Mouse (Mus musculus): ENCODE results near the gene Nucb1. TPM values are rescaled to one million over a fixed set of nuclear protein-coding genes. Genes with fewer than 3 reads are reported as not detected.
"Not testable (repeated sequence)": the region's sequence is repeated elsewhere in the genome, so short reads cannot be mapped to it uniquely, and the experiment has no call there.

Gene Nucb1
- polyA plus RNA-seq, 1 experiment from 2014 or later: 118 TPM

DNA sequence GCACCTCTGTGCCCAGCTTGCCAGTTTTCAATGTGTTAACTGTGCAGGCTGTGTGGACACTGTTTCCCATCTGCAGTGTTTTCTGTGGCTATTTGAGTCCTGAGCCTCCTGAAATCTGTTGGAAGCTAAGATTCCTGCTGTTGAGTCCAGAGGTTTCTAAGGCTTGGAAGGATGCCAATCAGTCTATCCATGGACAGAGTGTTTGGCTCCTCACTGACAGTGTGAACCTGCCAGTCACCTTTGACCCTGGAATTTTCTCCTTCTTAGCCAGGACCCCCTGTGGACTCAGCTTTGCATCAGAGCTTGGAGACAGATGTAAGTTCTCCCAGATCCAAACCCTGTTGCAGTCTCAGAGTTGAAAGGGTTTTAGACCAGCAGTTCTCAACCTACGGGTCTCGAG, 30.0 kb upstream of the Nucb1 start:
- no peak overlapping the region for H3K4me3 ChIP-seq (replicated peaks)
- no peaks in the 10 kb centered on the region for H3K9me3 ChIP-seq (replicated peaks)
- 53% methylated on average over 2 of the region's 2 CpGs for WGBS (ENCODE audit: insufficient replicate concordance)
- H3K4me2 ChIP-seq: no peak overlapping the region
- H3K27ac ChIP-seq (replicated peaks): no peak overlapping the region
- H3K4me1 ChIP-seq (replicated peaks): 0 out of 2 replicates have a peak, but pooled peaks cover 4% of the 10 kb centered on the region
- H3K36me3 ChIP-seq (replicated peaks): no peaks in the 10 kb centered on the region
- H3K27me3 ChIP-seq: peaks cover 24% of the 10 kb centered on the region
- no peak for ATAC-seq (ENCODE audit: insufficient read depth)
- no peak overlapping the region for H3K9ac ChIP-seq

DNA sequence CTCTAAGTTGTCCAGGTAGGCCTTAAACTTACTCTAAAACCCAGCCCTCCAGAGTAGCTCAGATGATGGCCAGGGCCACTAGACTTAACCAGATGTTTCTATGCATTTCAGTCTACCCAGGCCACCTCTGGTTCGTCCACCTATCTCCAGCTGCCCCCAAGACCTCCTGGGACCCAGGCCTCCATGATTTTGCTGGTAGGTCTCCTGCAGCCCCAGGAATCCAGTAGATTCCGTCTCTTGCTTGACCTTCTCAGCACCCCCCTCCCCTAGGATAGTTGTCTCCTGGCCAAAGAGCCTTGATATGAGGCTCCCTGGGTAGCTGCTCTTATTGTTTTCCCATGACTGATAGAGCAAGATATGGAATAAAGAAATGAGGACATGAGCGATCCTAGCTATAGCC, 28.9 kb upstream of the Nucb1 start:
- Histone ChIP-seq H3K9me3 (replicated peaks) (no peaks in the 10 kb centered on the region), H3K4me1 (replicated peaks) (0 out of 2 replicates have a peak, but pooled peaks cover 4% of the 10 kb centered on the region), H3K4me2 (no peak overlapping the region), H3K27ac (replicated peaks) (no peak overlapping the region), H3K27me3 (peaks cover 24% of the 10 kb centered on the region), H3K4me3 (replicated peaks) (no peak overlapping the region), H3K36me3 (replicated peaks) (no peaks in the 10 kb centered on the region), H3K9ac (no peak overlapping the region)
- 62% methylated on average over 3 of the region's 3 CpGs for WGBS (ENCODE audit: insufficient replicate concordance)
- no peak for ATAC-seq (ENCODE audit: insufficient read depth)

DNA sequence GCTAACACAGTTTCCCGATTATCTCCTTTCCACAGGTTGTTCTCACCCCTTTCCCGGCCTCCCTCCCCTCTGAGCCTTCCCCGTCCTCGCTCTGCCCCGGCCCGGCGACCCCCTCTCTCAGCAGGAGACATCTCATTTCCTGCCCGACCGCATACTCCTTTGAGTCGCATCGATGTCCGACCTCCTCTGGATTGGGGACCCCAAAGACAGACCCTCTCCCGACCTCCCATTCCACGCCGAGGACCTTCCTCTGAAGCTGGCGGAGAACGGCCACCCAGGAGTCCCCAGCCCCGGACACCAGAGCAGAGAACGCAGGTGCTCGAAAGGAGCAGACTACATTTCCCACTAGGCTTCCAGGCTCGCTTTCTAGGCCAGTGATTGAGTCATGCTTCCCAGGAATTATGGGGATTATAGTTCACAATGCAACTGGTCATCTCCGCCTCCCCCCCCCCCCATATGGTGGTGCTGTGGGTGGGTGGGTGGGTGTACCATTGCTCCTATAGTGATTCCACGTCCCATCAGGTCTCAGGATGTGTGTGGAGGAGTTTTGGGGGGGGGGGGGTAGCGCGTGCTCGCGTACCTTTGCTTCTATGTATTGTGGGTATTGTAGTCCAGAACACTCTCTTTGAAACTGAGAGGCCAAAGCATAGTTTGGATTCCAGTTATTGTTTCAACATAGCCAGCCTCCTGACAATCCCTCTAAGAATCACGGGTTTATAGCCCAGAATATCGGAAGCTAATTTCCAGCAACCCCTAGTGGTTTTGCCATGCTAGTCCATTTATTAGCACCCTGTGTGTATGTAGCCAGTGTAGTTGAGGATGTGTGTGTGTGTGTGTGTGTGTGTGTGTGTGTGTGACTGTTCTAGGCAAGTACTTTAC, 28.2 kb upstream of the Nucb1 start:
- ATAC-seq (ENCODE audit: insufficient read depth): peak; percentile 45; the same call in 1 of the 2 replicates
- Histone ChIP-seq H3K27ac (replicated peaks) (no peak overlapping the region), H3K27me3 (peaks cover 24% of the 10 kb centered on the region)

DNA sequence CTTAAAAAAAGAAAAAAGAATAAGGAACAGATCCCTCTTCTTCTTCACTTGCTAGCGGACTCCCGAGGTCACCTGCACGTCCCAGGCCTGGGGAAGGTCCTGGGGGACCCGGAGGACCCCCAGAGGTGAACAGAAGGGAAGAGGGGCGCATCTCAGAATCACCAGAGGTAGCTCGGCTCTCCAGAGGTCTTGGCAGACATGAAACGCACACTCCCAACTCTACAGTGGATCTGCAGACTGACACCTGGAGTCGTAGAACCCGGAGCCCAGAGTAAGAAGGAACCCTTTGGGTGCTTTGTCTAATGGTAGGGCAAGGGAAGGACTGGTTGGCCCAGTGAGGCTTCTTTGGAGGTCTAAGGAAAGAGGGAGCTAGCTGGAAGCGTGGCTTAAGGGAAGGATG, 27.4 kb upstream of the Nucb1 start:
- 74% methylated on average over 10 of the region's 10 CpGs for WGBS (ENCODE audit: insufficient replicate concordance)
- no peak for ATAC-seq (ENCODE audit: insufficient read depth)
- Histone ChIP-seq H3K4me1 (replicated peaks) (0 out of 2 replicates have a peak, but pooled peaks cover 4% of the 10 kb centered on the region), H3K27ac (replicated peaks) (no peak overlapping the region), H3K9me3 (replicated peaks) (no peaks in the 10 kb centered on the region), H3K27me3 (peaks cover 24% of the 10 kb centered on the region), H3K36me3 (replicated peaks) (no peaks in the 10 kb centered on the region), H3K4me2 (peak overlapping the region; percentile 67), H3K9ac (no peak overlapping the region), H3K4me3 (replicated peaks) (no peak overlapping the region)

More for the DNA sequence above, 28.2 kb upstream of the Nucb1 start:
- no peaks in the 10 kb centered on the region for H3K36me3 ChIP-seq (replicated peaks)
- H3K4me3 ChIP-seq (replicated peaks): peak overlapping the region; percentile 34
- H3K9me3 ChIP-seq (replicated peaks): no peaks in the 10 kb centered on the region
- peak overlapping the region; percentile 67 for H3K4me2 ChIP-seq
- WGBS (ENCODE audit: insufficient replicate concordance): 10% methylated on average over 29 of the region's 29 CpGs
- H3K9ac ChIP-seq: no peak overlapping the region; the same call in 1 of the 2 replicates
- 0 out of 2 replicates have a peak, but pooled peaks cover 4% of the 10 kb centered on the region for H3K4me1 ChIP-seq (replicated peaks)

DNA sequence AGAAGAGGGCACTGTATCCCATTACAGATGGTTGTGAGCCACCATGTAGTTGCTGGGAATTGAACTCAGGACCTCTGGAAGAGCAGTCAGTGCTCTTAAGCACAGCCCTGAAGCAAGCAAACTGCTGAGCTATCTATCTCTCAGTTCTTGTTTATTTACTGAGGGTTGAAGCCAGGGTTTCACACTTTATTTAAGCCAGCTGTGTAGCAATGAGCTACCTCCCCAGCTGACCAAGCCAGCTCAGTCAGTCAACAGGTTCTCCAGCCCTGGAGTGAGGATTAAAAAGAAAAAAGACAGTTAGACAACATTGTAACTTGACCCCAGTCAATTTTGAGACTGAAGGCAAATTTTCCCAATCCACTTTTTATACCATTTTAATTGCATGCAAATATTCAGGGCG, 25.5 kb upstream of the Nucb1 start:
- H3K36me3 ChIP-seq (replicated peaks): no peaks in the 10 kb centered on the region
- no peak overlapping the region for H3K27ac ChIP-seq (replicated peaks)
- H3K4me1 ChIP-seq (replicated peaks): 0 out of 2 replicates have a peak, but pooled peaks cover 4% of the 10 kb centered on the region
- peaks cover 33% of the 10 kb centered on the region for H3K27me3 ChIP-seq
- no peaks in the 10 kb centered on the region for H3K9me3 ChIP-seq (replicated peaks)
- no peak overlapping the region for H3K4me3 ChIP-seq (replicated peaks)
- H3K9ac ChIP-seq: no peak overlapping the region
- H3K4me2 ChIP-seq: no peak overlapping the region
- 59% methylated on average over 1 of the region's 1 CpGs for WGBS (ENCODE audit: insufficient replicate concordance)
- no peak for ATAC-seq (ENCODE audit: insufficient read depth)

DNA sequence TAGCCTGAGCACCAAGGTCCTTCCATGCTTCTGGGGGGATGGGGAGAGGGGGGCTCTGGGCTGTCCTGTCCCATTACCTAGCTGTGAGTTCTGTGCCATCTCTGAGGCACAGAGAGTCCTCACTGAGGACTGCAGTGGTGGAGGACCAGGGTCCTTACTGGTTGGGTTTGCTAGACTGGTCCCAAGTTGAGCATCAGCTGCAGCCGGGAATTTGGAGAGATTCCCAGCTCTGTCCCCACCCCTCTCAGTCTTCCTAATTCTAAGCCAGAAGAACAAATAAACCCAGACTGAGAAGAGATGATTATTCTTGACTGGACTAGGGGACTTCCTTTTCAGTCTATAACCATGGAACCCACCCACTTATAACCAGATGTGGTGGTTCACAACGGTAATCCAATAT, 20.4 kb upstream of the Nucb1 start:
- H3K36me3 ChIP-seq (replicated peaks): no peaks in the 10 kb centered on the region
- peaks cover 17% of the 10 kb centered on the region for H3K27me3 ChIP-seq
- no peak overlapping the region for H3K27ac ChIP-seq (replicated peaks)
- H3K4me1 ChIP-seq (replicated peaks): peaks cover 31% of the 10 kb centered on the region
- H3K4me2 ChIP-seq: no peak overlapping the region
- no peaks in the 10 kb centered on the region for H3K9me3 ChIP-seq (replicated peaks)
- 60% methylated on average over 2 of the region's 2 CpGs for WGBS (ENCODE audit: insufficient replicate concordance)
- no peak overlapping the region for H3K9ac ChIP-seq
- no peak overlapping the region for H3K4me3 ChIP-seq (replicated peaks)
- no peak for ATAC-seq (ENCODE audit: insufficient read depth)

DNA sequence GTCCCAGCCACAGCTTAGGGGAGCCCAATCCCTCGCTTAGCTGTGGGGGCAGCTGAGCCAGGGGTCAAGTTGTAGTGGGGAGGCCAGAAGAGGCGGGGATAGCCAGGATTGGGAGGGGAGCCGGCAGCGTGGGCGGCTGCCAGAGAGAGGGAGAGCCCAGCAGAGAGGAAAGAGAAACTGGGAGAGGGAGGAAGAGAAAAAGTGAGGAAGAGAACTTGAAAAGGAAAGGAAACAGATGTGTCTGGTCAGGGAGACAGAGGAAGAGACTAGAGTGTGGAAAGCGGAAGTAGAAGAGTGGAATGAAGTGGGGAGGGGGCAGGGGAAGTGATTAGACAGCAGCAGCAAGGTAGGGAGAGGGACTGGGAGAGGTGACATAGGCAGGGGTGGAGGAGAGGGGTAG, 19.3 kb upstream of the Nucb1 start:
- no peak overlapping the region for H3K9ac ChIP-seq

DNA sequence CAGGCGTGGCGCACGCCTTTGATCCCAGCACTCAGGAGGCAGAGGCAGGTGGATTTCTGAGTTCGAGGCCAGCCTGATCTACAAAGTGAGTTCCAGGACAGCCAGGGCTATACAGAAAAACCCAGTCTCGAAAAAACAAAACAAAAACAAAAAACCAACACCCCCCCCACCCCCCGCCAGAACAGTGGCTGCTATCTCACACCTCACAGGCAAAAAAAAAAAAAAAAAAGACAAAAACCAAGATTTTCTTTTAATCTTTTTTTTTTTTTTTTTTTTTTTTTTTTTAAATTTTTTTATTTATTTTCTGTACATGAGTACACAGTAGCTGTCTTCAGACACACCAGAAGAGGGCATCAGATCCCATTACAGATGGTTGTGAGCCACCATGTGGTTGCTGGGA, 17.0 kb upstream of the Nucb1 start:
- Histone ChIP-seq H3K4me3 (replicated peaks) (peak overlapping the region; percentile 88), H3K36me3 (replicated peaks) (peaks cover 27% of the 10 kb centered on the region), H3K9ac (peak overlapping the region; percentile 69), H3K27ac (replicated peaks) (peak overlapping the region; percentile 100), H3K4me2 (peak overlapping the region; percentile 77), H3K27me3 (peaks cover 17% of the 10 kb centered on the region), H3K4me1 (replicated peaks) (peaks cover 52% of the 10 kb centered on the region)
- WGBS (ENCODE audit: insufficient replicate concordance): 62% methylated on average over 6 of the region's 6 CpGs
- not testable (repeated sequence) for H3K9me3 ChIP-seq (replicated peaks); ATAC-seq (ENCODE audit: insufficient read depth)

More for the DNA sequence above, 19.3 kb upstream of the Nucb1 start:
- ATAC-seq (ENCODE audit: insufficient read depth): no peak
- 6% methylated on average over 6 of the region's 6 CpGs for WGBS (ENCODE audit: insufficient replicate concordance)
- Histone ChIP-seq H3K27ac (replicated peaks) (no peak overlapping the region), H3K4me2 (peak overlapping the region; percentile 2; the same call in 1 of the 2 replicates), H3K36me3 (replicated peaks) (peaks cover 5% of the 10 kb centered on the region), H3K9me3 (replicated peaks) (no peaks in the 10 kb centered on the region), H3K4me3 (replicated peaks) (no peak overlapping the region), H3K4me1 (replicated peaks) (peaks cover 40% of the 10 kb centered on the region), H3K27me3 (peaks cover 17% of the 10 kb centered on the region)

DNA sequence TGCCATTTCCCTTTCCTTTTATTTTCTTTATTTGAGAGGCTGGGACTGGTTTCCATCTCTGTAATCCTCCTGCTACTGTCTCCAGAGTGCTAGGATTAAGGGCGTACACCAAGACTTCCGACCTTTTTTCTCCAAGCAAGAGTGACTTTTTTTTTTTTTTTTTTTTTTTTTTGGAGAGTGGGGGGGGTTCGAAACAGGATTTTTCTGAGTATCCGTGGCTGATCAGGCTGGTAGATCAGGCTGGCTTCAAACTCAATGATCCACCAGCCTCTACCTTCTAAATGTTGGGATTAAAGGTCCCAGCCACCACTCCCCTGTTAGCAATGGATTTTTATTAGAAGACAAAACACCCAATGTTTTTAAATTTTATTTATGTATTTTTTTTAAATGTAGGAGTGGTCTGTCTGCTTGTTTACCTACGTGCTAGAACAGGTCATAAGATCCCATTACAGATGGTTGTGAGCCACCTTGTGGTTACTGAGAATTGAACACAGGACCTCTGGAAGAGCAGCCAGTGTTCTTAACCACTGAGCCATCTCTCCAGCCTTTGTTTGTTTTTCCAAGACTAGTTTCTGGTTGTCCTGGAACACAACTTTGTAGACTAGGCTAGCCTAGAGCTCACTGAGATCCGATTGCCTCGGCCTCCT, 16.4 kb upstream of the Nucb1 start:
- Histone ChIP-seq H3K36me3 (replicated peaks) (peaks cover 33% of the 10 kb centered on the region), H3K9me3 (replicated peaks) (no peaks in the 10 kb centered on the region), H3K27me3 (peaks cover 16% of the 10 kb centered on the region), H3K27ac (replicated peaks) (peak overlapping the region; percentile 100), H3K4me1 (replicated peaks) (peaks cover 54% of the 10 kb centered on the region), H3K9ac (peak overlapping the region; percentile 69), H3K4me2 (peak overlapping the region; percentile 77), H3K4me3 (replicated peaks) (peak overlapping the region; percentile 88)
- WGBS (ENCODE audit: insufficient replicate concordance): 13% methylated on average over 7 of the region's 7 CpGs
- ATAC-seq (ENCODE audit: insufficient read depth): no peak

DNA sequence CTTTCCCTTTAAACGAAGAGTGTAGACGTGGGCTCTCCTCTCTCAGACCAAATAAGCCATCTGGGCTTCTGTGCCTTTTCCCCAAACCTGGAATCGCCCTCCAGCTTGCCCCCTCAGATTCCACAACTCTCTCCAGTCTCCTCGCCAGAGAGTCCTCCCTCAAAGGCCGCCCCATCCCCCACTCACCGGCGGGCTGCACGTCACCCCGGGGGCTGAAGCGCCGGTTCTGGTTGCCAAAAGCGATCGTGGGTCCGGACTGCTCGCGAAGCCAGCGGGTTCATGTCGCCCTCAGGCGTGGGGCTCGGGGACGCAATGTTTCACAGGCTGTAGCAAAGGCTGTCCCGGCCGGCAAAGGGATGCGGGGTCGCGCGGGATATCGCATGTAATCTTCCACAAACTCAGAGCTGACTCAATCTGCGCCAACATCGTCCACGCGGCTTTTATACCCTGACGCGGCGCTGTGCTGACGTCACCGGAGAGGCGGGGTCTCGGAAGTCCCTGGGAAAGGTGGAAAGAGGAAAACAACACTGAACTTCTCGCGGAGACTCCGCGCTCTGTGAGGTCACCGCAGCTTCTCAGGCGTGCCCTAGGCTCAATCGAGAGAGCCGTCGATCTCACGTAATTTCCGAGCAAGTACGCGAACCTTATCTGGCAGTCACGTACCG, 15.7 kb upstream of the Nucb1 start, which contains the start of the genes Ppp1r15a and Plekha4:
Gene Ppp1r15a, minus strand, starts transcription at position 460 of the 665 bp plus-strand sequence.
Gene Plekha4, plus strand, starts transcription at position 522 of the 665 bp plus-strand sequence.
- peak; percentile 61 for ATAC-seq (ENCODE audit: insufficient read depth)
- peak within 1 kb of the TSS; percentile 88 for H3K4me3 ChIP-seq (replicated peaks)
- under 1% methylated on average over 54 of the region's 54 CpGs for WGBS (ENCODE audit: insufficient replicate concordance)
- peak within 1 kb of the TSS; percentile 77 for H3K4me2 ChIP-seq
- peak within 1 kb of the TSS; percentile 99 for H3K9ac ChIP-seq
- peaks cover 59% of the 10 kb centered on the region for H3K4me1 ChIP-seq (replicated peaks)
- peaks cover 38% of the 10 kb centered on the region for H3K36me3 ChIP-seq (replicated peaks)
- H3K27me3 ChIP-seq: peaks cover 11% of the 10 kb centered on the region
- H3K9me3 ChIP-seq (replicated peaks): no peaks in the 10 kb centered on the region
- peak within 1 kb of the TSS; percentile 100 for H3K27ac ChIP-seq (replicated peaks)

All from liver, embryonic 15.5 days (tissue).